ENCODE assay signal across 11 mouse cellular contexts in the genomic region with DNA sequence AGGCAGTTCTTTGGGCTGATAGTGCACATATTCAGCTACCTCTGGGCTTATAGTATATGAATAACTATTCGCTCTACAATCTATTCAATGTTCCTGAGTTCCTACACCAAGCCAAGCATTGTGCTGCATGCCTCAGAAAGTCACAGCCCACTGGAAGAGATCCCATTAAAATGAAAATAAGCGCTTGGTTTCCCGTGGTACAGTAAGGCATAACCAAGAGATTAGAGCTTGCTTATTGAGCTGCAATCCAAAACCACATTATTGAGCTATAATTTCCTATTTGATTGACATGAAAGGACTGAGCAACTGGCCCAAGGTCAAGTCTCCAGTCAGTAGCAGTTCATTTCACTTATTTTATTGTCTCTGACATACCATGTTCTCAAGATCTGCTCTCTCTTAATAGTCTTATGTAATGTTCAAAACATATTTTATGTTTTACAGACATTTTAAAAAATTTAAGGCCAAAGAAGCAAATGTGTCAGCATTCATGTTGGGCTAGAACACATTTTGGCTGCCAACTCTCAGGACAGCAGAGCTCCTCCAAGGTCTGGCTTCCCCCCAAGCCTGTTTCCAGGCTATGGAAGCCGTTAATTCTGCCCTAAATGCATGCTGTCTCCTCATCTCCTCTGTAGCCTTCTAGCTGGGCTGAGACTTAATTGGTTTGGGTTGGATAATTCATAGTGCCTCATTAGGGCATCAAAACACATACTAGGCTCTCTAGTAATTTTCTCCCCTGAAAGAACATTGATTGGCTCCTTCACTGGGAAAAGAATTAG.
A peak's percentile ranks its signal among the peaks of the same experiment; 100 is the strongest.
DNase-seq lines count a peak whose midpoint lies in the region; ATAC-seq lines count a peak whose summit lies in the region.
"Had no signal": no experiment of that assay in that cellular context is flagged by ENCODE, and none has a peak within 500 bp of the region (broad histone marks: within the 10 kb centered on the region; RNA-seq: fewer than 3 reads in every experiment).

No protein-coding gene starts in this region.

- DNase-seq in kidney, postnatal 10 days, result peak; percentile 60
- DNase-seq in kidney, adult 9 months, result no peak
- peak; percentile 40 for DNase-seq in adrenal gland, postnatal 25 days
- no peak for DNase-seq in forebrain, embryonic 10.5 days (ENCODE audit: extremely low spot score, low spot score)
- DNase-seq in left cerebral cortex, postnatal 14 days (ENCODE audit: low spot score in 2 of 2), result peak; percentile 7 to 39
- DNase-seq in spleen, postnatal 4 days (ENCODE audit: low spot score in 2 of 2), result no peak

- H3K4me3 ChIP-seq in forebrain, embryonic 10.5 days, result no peak overlapping the region
- H3K4me3 ChIP-seq in intestine, embryonic 16.5 days (ENCODE audit: low read length), result no peak overlapping the region
- H3K4me3 ChIP-seq: embryonic facial prominence, embryonic 15.5 days; neural tube, embryonic 12.5 days had no signal

- H3K27me3 ChIP-seq in forebrain, embryonic 10.5 days (ENCODE audit: poor library complexity, severe bottlenecking), result no peaks in the 10 kb centered on the region
- H3K27me3 ChIP-seq in intestine, embryonic 16.5 days (replicated peaks; ENCODE audit: control insufficient read depth, insufficient read depth, low read length), result no peaks in the 10 kb centered on the region
- H3K27me3 ChIP-seq: embryonic facial prominence, embryonic 15.5 days; neural tube, embryonic 12.5 days had no signal

- no peak overlapping the region for H3K9ac ChIP-seq in intestine, embryonic 16.5 days (ENCODE audit: low read depth, low read length)
- H3K9ac ChIP-seq: embryonic facial prominence, embryonic 15.5 days; neural tube, embryonic 12.5 days had no signal

- peak overlapping the region; percentile 51; the same call in 1 of the 2 replicates for H3K27ac ChIP-seq in forebrain, embryonic 10.5 days
- no peak overlapping the region for H3K27ac ChIP-seq in intestine, embryonic 16.5 days (ENCODE audit: low read length)
- H3K27ac ChIP-seq: embryonic facial prominence, embryonic 15.5 days; neural tube, embryonic 12.5 days had no signal

- WGBS in forebrain, embryonic 10.5 days, result 71% methylated on average over 4 of the region's 4 CpGs
- WGBS in intestine, embryonic 16.5 days, result 74% methylated on average over 4 of the region's 4 CpGs

- no peak for ATAC-seq in intestine, embryonic 16.5 days
- no peak for ATAC-seq in megakaryocyte progenitor cell, adult 5-6 weeks (replicated peaks; ENCODE audit: poor library complexity)

- intact Hi-C loops in left cerebral cortex, postnatal 14 days (cut with DNase I), result no loop called here

- no peak overlapping the region for H3K4me2 ChIP-seq in intestine, embryonic 16.5 days (ENCODE audit: low read depth, low read length)
- H3K4me2 ChIP-seq: embryonic facial prominence, embryonic 15.5 days; neural tube, embryonic 12.5 days had no signal

- peaks cover 22% of the 10 kb centered on the region for H3K4me1 ChIP-seq in forebrain, embryonic 10.5 days
- no peaks in the 10 kb centered on the region for H3K4me1 ChIP-seq in intestine, embryonic 16.5 days (ENCODE audit: control insufficient read depth, insufficient read depth, low read length)
- H3K4me1 ChIP-seq: embryonic facial prominence, embryonic 15.5 days; neural tube, embryonic 12.5 days had no signal

- no peaks in the 10 kb centered on the region for H3K36me3 ChIP-seq in forebrain, embryonic 10.5 days (replicated peaks)
- H3K36me3 ChIP-seq in intestine, embryonic 16.5 days (ENCODE audit: control insufficient read depth, insufficient read depth, low read length), result no peaks in the 10 kb centered on the region
- H3K36me3 ChIP-seq: embryonic facial prominence, embryonic 15.5 days; G1E; neural tube, embryonic 12.5 days had no signal

- H3K9me3 ChIP-seq in forebrain, embryonic 10.5 days, result no peaks in the 10 kb centered on the region
- no peaks in the 10 kb centered on the region for H3K9me3 ChIP-seq in intestine, embryonic 16.5 days (ENCODE audit: control insufficient read depth, low read length)
- H3K9me3 ChIP-seq: embryonic facial prominence, embryonic 15.5 days; G1E; neural tube, embryonic 12.5 days had no signal

Comparison
In these comparisons a context has a peak if more than half of its experiments do, and no peak if none do; other contexts are left out.
1. DNase-seq: peak in kidney, postnatal 10 days (single experiment), adrenal gland, postnatal 25 days (single experiment) and left cerebral cortex, postnatal 14 days (2 of 2); none in kidney, adult 9 months (single experiment), forebrain, embryonic 10.5 days (single experiment) and spleen, postnatal 4 days (0 of 2).